Mouse (Mus musculus): ENCODE measurements around the gene Vti1a. TPM values are rescaled to one million over a fixed set of nuclear protein-coding genes. Genes with fewer than 3 reads are reported as not detected.

Gene Vti1a
- polyA plus RNA-seq, 1 experiment from 2014 or later: 12.8 TPM

- H3K27me3 ChIP-seq (ENCODE audit: control insufficient read depth, insufficient read depth, low read depth, low read length): no peaks in the 10 kb centered on the region
- no peaks in the 10 kb centered on the region for H3K36me3 ChIP-seq (ENCODE audit: control insufficient read depth, insufficient read depth)
- 70% methylated on average over 4 of the region's 4 CpGs for WGBS (ENCODE audit: insufficient replicate concordance)
- no peak overlapping the region for H3K9ac ChIP-seq (ENCODE audit: low read depth, low read length)
- H3K4me2 ChIP-seq (ENCODE audit: low read depth, low read length): no peak overlapping the region
- no peaks in the 10 kb centered on the region for H3K9me3 ChIP-seq (replicated peaks; ENCODE audit: control insufficient read depth, low read length)
- H3K4me1 ChIP-seq (ENCODE audit: control insufficient read depth, low read depth, low read length): no peaks in the 10 kb centered on the region
- H3K27ac ChIP-seq (ENCODE audit: low read length): no peak overlapping the region
- no peak overlapping the region for H3K4me3 ChIP-seq (ENCODE audit: low read depth, low read length)
- no peak for ATAC-seq (ENCODE audit: low read depth)
Measured at GRCm38 (mm10) chr19:55513941-55514340, 197.8 kb downstream of the Vti1a start.

- Histone ChIP-seq H3K4me2 (ENCODE audit: low read depth, low read length) (no peak overlapping the region), H3K4me1 (ENCODE audit: control insufficient read depth, low read depth, low read length) (peaks cover 3% of the 10 kb centered on the region), H3K9me3 (replicated peaks; ENCODE audit: control insufficient read depth, low read length) (no peaks in the 10 kb centered on the region), H3K4me3 (ENCODE audit: low read depth, low read length) (no peak overlapping the region), H3K27ac (ENCODE audit: low read length) (no peak overlapping the region), H3K36me3 (ENCODE audit: control insufficient read depth, insufficient read depth) (no peaks in the 10 kb centered on the region), H3K27me3 (ENCODE audit: control insufficient read depth, insufficient read depth, low read depth, low read length) (no peaks in the 10 kb centered on the region), H3K9ac (ENCODE audit: low read depth, low read length) (no peak overlapping the region)
- ATAC-seq (ENCODE audit: low read depth): peak; percentile 68
- 59% methylated on average over 2 of the region's 2 CpGs for WGBS (ENCODE audit: insufficient replicate concordance)
Measured at GRCm38 (mm10) chr19:55520236-55520635, 204.1 kb downstream of the Vti1a start.

DNA sequence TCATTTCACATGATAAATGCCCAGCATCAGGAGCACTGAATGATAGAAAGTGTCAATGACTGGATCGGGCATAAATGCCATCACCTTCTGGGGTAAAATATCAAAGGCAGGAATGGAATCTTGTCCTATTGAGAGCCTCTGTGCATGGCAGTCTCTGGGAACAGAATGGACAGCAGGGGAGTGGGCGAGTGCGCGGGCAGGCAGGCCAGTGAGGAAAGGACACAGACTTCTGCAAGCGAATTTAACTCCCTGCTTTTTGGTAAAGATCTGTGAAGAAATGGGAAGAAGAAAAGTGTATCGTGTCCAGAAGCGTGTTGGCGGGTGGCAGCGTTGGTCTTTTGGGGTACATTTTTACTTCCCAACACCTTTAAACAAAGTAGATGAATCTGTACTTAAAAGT lies 207.2 kb downstream of the Vti1a start:
- no peaks in the 10 kb centered on the region for H3K9me3 ChIP-seq (replicated peaks; ENCODE audit: control insufficient read depth, low read length)
- no peak overlapping the region for H3K4me2 ChIP-seq (ENCODE audit: low read depth, low read length)
- no peak overlapping the region for H3K27ac ChIP-seq (ENCODE audit: low read length)
- no peak overlapping the region for H3K4me3 ChIP-seq (ENCODE audit: low read depth, low read length)
- no peak for ATAC-seq (ENCODE audit: low read depth)
- peaks cover 3% of the 10 kb centered on the region for H3K4me1 ChIP-seq (ENCODE audit: control insufficient read depth, low read depth, low read length)
- H3K27me3 ChIP-seq (ENCODE audit: control insufficient read depth, insufficient read depth, low read depth, low read length): no peaks in the 10 kb centered on the region
- 87% methylated on average over 9 of the region's 9 CpGs for WGBS (ENCODE audit: insufficient replicate concordance)
- H3K36me3 ChIP-seq (ENCODE audit: control insufficient read depth, insufficient read depth): no peaks in the 10 kb centered on the region
- no peak overlapping the region for H3K9ac ChIP-seq (ENCODE audit: low read depth, low read length)

DNA sequence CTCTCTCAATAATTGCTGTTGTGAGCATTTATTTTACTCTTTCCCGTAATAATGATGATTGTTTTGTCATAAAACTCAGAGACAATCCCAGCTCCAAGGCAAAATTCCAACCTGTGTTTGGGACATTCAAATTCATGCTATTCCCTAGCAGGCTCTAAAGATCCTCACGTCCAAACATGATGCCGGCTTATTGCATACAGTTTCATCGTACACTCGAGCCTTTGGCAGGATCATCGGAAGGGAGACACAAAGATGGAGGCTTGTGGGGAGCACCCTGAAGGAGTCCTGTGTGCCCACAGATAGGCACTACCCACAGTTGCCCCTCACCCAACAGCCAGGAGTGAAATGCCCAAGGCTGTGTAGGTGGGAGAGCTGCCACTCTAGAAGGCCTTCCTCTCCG lies 208.3 kb downstream of the Vti1a start:
- H3K27me3 ChIP-seq (ENCODE audit: control insufficient read depth, insufficient read depth, low read depth, low read length): no peaks in the 10 kb centered on the region
- H3K9me3 ChIP-seq (replicated peaks; ENCODE audit: control insufficient read depth, low read length): no peaks in the 10 kb centered on the region
- no peaks in the 10 kb centered on the region for H3K36me3 ChIP-seq (ENCODE audit: control insufficient read depth, insufficient read depth)
- no peak overlapping the region for H3K4me3 ChIP-seq (ENCODE audit: low read depth, low read length)
- no peak overlapping the region for H3K27ac ChIP-seq (ENCODE audit: low read length)
- 84% methylated on average over 7 of the region's 7 CpGs for WGBS (ENCODE audit: insufficient replicate concordance)
- no peak for ATAC-seq (ENCODE audit: low read depth)
- peaks cover 3% of the 10 kb centered on the region for H3K4me1 ChIP-seq (ENCODE audit: control insufficient read depth, low read depth, low read length)
- H3K9ac ChIP-seq (ENCODE audit: low read depth, low read length): no peak overlapping the region
- no peak overlapping the region for H3K4me2 ChIP-seq (ENCODE audit: low read depth, low read length)

- Histone ChIP-seq H3K27ac (ENCODE audit: low read length) (no peak overlapping the region), H3K9ac (ENCODE audit: low read depth, low read length) (no peak overlapping the region), H3K4me3 (ENCODE audit: low read depth, low read length) (no peak overlapping the region), H3K27me3 (ENCODE audit: control insufficient read depth, insufficient read depth, low read depth, low read length) (no peaks in the 10 kb centered on the region), H3K36me3 (ENCODE audit: control insufficient read depth, insufficient read depth) (no peaks in the 10 kb centered on the region), H3K4me1 (ENCODE audit: control insufficient read depth, low read depth, low read length) (peaks cover 3% of the 10 kb centered on the region), H3K4me2 (ENCODE audit: low read depth, low read length) (no peak overlapping the region), H3K9me3 (replicated peaks; ENCODE audit: control insufficient read depth, low read length) (no peaks in the 10 kb centered on the region)
- no peak for ATAC-seq (ENCODE audit: low read depth)
- 72% methylated on average over 3 of the region's 3 CpGs for WGBS (ENCODE audit: insufficient replicate concordance)
Measured at GRCm38 (mm10) chr19:55525056-55525455, 209.0 kb downstream of the Vti1a start.

DNA sequence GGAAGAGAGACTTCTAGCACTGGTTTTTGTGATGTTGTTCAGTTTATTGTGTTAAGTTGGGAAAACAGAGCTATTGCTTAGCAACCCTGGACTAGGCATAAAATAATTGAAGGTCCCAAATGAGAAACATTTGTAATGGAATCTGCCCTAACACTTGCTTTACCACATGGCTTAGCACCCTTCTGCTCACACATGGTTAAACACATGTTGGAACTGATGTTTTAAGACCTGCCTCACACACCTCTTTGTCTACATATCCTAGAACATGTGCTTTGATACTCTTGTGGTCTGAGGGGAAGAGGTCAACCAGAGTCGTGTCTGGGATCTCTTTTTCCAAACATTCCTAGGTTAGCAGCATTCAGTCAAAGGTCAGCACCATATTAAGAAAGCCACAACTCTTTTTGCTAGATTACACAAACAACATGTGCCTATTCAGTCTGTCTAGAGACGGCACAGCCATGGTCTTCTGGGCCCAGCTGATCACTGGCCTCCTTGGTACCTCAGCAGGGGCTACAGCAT lies 210.7 kb downstream of the Vti1a start:
- Histone ChIP-seq H3K27me3 (ENCODE audit: control insufficient read depth, insufficient read depth, low read depth, low read length) (no peaks in the 10 kb centered on the region), H3K27ac (ENCODE audit: low read length) (no peak overlapping the region), H3K9ac (ENCODE audit: low read depth, low read length) (no peak overlapping the region), H3K4me2 (ENCODE audit: low read depth, low read length) (no peak overlapping the region), H3K4me3 (ENCODE audit: low read depth, low read length) (no peak overlapping the region), H3K9me3 (replicated peaks; ENCODE audit: control insufficient read depth, low read length) (no peaks in the 10 kb centered on the region), H3K4me1 (ENCODE audit: control insufficient read depth, low read depth, low read length) (no peaks in the 10 kb centered on the region), H3K36me3 (ENCODE audit: control insufficient read depth, insufficient read depth) (no peaks in the 10 kb centered on the region)
- WGBS (ENCODE audit: insufficient replicate concordance): 53% methylated on average over 2 of the region's 2 CpGs
- ATAC-seq (ENCODE audit: low read depth): no peak

DNA sequence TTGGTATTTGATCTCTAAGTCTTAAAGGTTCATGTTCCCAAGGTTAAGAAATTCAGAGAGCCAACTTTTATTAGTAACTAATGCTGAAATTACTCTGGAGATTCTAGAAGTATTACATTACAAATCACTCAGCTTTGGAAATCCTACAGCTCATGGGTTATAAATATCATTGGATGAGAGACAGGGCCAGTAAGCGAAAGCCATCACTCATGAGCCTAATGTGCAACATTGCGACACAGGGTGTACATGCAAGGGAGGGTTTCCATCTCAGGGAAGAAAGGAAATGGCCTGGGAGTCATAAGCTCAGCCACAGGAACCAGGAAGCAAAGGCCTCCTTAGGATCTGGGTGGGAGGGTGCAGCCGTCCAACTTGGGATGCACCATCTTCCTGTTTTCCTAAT lies 213.9 kb downstream of the Vti1a start:
- 73% methylated on average over 3 of the region's 3 CpGs for WGBS (ENCODE audit: insufficient replicate concordance)
- no peaks in the 10 kb centered on the region for H3K9me3 ChIP-seq (replicated peaks; ENCODE audit: control insufficient read depth, low read length)
- H3K4me3 ChIP-seq (ENCODE audit: low read depth, low read length): no peak overlapping the region
- H3K27me3 ChIP-seq (ENCODE audit: control insufficient read depth, insufficient read depth, low read depth, low read length): no peaks in the 10 kb centered on the region
- H3K36me3 ChIP-seq (ENCODE audit: control insufficient read depth, insufficient read depth): no peaks in the 10 kb centered on the region
- no peak for ATAC-seq (ENCODE audit: low read depth)
- H3K4me1 ChIP-seq (ENCODE audit: control insufficient read depth, low read depth, low read length): no peaks in the 10 kb centered on the region
- H3K27ac ChIP-seq (ENCODE audit: low read length): no peak overlapping the region
- no peak overlapping the region for H3K9ac ChIP-seq (ENCODE audit: low read depth, low read length)
- no peak overlapping the region for H3K4me2 ChIP-seq (ENCODE audit: low read depth, low read length)

- ATAC-seq (ENCODE audit: low read depth): no peak
- 85% methylated on average over 3 of the region's 3 CpGs for WGBS (ENCODE audit: insufficient replicate concordance)
- Histone ChIP-seq H3K9me3 (replicated peaks; ENCODE audit: control insufficient read depth, low read length) (no peaks in the 10 kb centered on the region), H3K4me2 (ENCODE audit: low read depth, low read length) (no peak overlapping the region), H3K27me3 (ENCODE audit: control insufficient read depth, insufficient read depth, low read depth, low read length) (no peaks in the 10 kb centered on the region), H3K9ac (ENCODE audit: low read depth, low read length) (no peak overlapping the region), H3K4me3 (ENCODE audit: low read depth, low read length) (no peak overlapping the region), H3K27ac (ENCODE audit: low read length) (no peak overlapping the region), H3K4me1 (ENCODE audit: control insufficient read depth, low read depth, low read length) (no peaks in the 10 kb centered on the region), H3K36me3 (ENCODE audit: control insufficient read depth, insufficient read depth) (no peaks in the 10 kb centered on the region)
Measured at GRCm38 (mm10) chr19:55532681-55533080, 216.6 kb downstream of the Vti1a start.

GRCm38 (mm10) chr19:55536273-55536937 lies 220.3 kb downstream of the Vti1a start:
- Histone ChIP-seq H3K4me2 (ENCODE audit: low read depth, low read length) (no peak overlapping the region), H3K9me3 (replicated peaks; ENCODE audit: control insufficient read depth, low read length) (no peaks in the 10 kb centered on the region), H3K4me1 (ENCODE audit: control insufficient read depth, low read depth, low read length) (no peaks in the 10 kb centered on the region), H3K36me3 (ENCODE audit: control insufficient read depth, insufficient read depth) (no peaks in the 10 kb centered on the region), H3K4me3 (ENCODE audit: low read depth, low read length) (no peak overlapping the region), H3K27ac (ENCODE audit: low read length) (no peak overlapping the region), H3K9ac (ENCODE audit: low read depth, low read length) (no peak overlapping the region), H3K27me3 (ENCODE audit: control insufficient read depth, insufficient read depth, low read depth, low read length) (no peaks in the 10 kb centered on the region)
- no peak for ATAC-seq (ENCODE audit: low read depth)
- 74% methylated on average over 7 of the region's 7 CpGs for WGBS (ENCODE audit: insufficient replicate concordance)
